15 mouse cellular contexts compared by ENCODE assay signal in the genomic region with DNA sequence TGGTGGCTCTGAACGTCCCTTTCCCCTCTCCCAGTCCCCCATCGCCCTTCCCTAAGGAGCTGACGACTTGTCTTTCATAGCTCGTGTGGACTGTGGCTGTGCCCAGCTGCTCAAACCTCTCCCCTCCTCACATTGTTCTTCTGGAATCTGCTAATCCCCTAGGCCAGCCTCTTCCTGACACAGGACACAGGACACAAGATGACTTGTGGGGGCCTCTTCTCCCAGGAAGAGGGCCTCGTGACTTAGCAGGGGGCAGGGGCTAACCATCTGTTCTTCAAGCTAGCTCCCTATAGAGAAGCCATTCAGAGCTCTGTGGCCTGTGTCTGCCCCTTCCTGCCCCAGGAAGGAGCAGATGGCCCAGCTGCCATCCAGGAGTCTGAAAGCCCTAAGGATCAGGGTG. TPM values are rescaled to one million over a fixed set of nuclear protein-coding genes. Genes with fewer than 3 reads are reported as not detected.
DNase-seq lines count a peak whose midpoint lies in the region; ATAC-seq and TF ChIP-seq lines count a peak whose summit lies in the region.
"Had no signal": no experiment of that assay in that cellular context is flagged by ENCODE, and none has a peak within 500 bp of the region (broad histone marks: within the 10 kb centered on the region; RNA-seq: fewer than 3 reads in every experiment).

No protein-coding gene starts in this region.

- 1% methylated on average over 5 of the region's 5 CpGs for WGBS in forebrain, embryonic 11.5 days
- WGBS in forebrain, embryonic 14.5 days, result 9% methylated on average over 5 of the region's 5 CpGs
- 43% methylated on average over 5 of the region's 5 CpGs for WGBS in kidney, postnatal 0 days
- WGBS in embryonic facial prominence, embryonic 13.5 days, result 24% methylated on average over 5 of the region's 5 CpGs
- WGBS in midbrain, embryonic 16.5 days, result 11% methylated on average over 5 of the region's 5 CpGs

- peaks cover 5% of the 10 kb centered on the region; the same call in 1 of the 2 replicates for H3K27me3 ChIP-seq in forebrain, embryonic 11.5 days (ENCODE audit: control insufficient read depth, insufficient read depth, low read length)
- no peaks in the 10 kb centered on the region for H3K27me3 ChIP-seq in forebrain, embryonic 14.5 days (replicated peaks; ENCODE audit: control insufficient read depth, insufficient read depth, low read length)
- 0 out of 2 replicates have a peak, but pooled peaks cover 4% of the 10 kb centered on the region for H3K27me3 ChIP-seq in kidney, postnatal 0 days (ENCODE audit: insufficient read depth, low read length)
- H3K27me3 ChIP-seq in embryonic facial prominence, embryonic 13.5 days, result peaks cover 39% of the 10 kb centered on the region
- H3K27me3 ChIP-seq in midbrain, embryonic 16.5 days (ENCODE audit: control insufficient read depth, insufficient read depth, low read depth, low read length), result no peaks in the 10 kb centered on the region

- 0 out of 2 replicates have a peak, but pooled peaks have one; percentile 19 for ATAC-seq in forebrain, embryonic 11.5 days (replicated peaks; ENCODE audit: low FRiP score)
- ATAC-seq in forebrain, embryonic 14.5 days, result no peak
- ATAC-seq in kidney, postnatal 0 days (replicated peaks; ENCODE audit: low FRiP score, low read depth), result no peak
- no peak for ATAC-seq in embryonic facial prominence, embryonic 13.5 days (ENCODE audit: insufficient number of reproducible peaks, insufficient read depth, low FRiP score, low TSS enrichment, low read depth)
- ATAC-seq in midbrain, embryonic 16.5 days, result no peak
- ATAC-seq: liver, embryonic 12.5 days had no signal

- peak overlapping the region; percentile 48 for H3K27ac ChIP-seq in forebrain, embryonic 11.5 days (ENCODE audit: low read depth, low read length)
- H3K27ac ChIP-seq in forebrain, embryonic 14.5 days (ENCODE audit: low read depth, low read length), result no peak overlapping the region; the same call in 1 of the 2 replicates
- H3K27ac ChIP-seq in kidney, postnatal 0 days, result no peak overlapping the region
- H3K27ac ChIP-seq in embryonic facial prominence, embryonic 13.5 days, result no peak overlapping the region
- no peak overlapping the region for H3K27ac ChIP-seq in midbrain, embryonic 16.5 days (ENCODE audit: low read length)
- H3K27ac ChIP-seq: heart, embryonic 15.5 days; liver, embryonic 12.5 days had no signal

- DNase-seq in forebrain, embryonic 11.5 days (ENCODE audit: low spot score), result no peak
- DNase-seq in forebrain, embryonic 14.5 days (ENCODE audit: low spot score), result no peak
- DNase-seq in kidney, postnatal 0 days (ENCODE audit: low spot score), result no peak
- DNase-seq in kidney, postnatal 10 days, result no peak
- DNase-seq in cerebellum, adult 18-20 months, result no peak
- no peak for DNase-seq in urinary bladder, postnatal 4 days (ENCODE audit: low spot score in 2 of 2)
- DNase-seq: adrenal gland, postnatal 10 days; gastrocnemius, postnatal 36 days; kidney, adult 18-20 months; lung, postnatal 10 days; spleen, adult 18-20 months had no signal

- peaks cover 32% of the 10 kb centered on the region for H3K4me1 ChIP-seq in forebrain, embryonic 11.5 days (replicated peaks; ENCODE audit: control insufficient read depth, insufficient read depth, low read length)
- peaks cover 33% of the 10 kb centered on the region for H3K4me1 ChIP-seq in forebrain, embryonic 14.5 days (ENCODE audit: control insufficient read depth, insufficient read depth, low read length)
- 0 out of 2 replicates have a peak, but pooled peaks cover 7% of the 10 kb centered on the region for H3K4me1 ChIP-seq in kidney, postnatal 0 days (replicated peaks; ENCODE audit: insufficient read depth, low read length)
- peaks cover 40% of the 10 kb centered on the region for H3K4me1 ChIP-seq in embryonic facial prominence, embryonic 13.5 days
- peaks cover 34% of the 10 kb centered on the region for H3K4me1 ChIP-seq in midbrain, embryonic 16.5 days (ENCODE audit: control insufficient read depth, insufficient read depth, low read length)
- H3K4me1 ChIP-seq: liver, embryonic 12.5 days had no signal

- H3K36me3 ChIP-seq in forebrain, embryonic 11.5 days (ENCODE audit: control insufficient read depth, insufficient read depth, low read length), result no peaks in the 10 kb centered on the region
- no peaks in the 10 kb centered on the region for H3K36me3 ChIP-seq in forebrain, embryonic 14.5 days (ENCODE audit: control insufficient read depth, insufficient read depth, low read length)
- H3K36me3 ChIP-seq in kidney, postnatal 0 days (ENCODE audit: insufficient read depth, low read length), result no peaks in the 10 kb centered on the region
- H3K36me3 ChIP-seq in embryonic facial prominence, embryonic 13.5 days, result no peaks in the 10 kb centered on the region
- no peaks in the 10 kb centered on the region for H3K36me3 ChIP-seq in midbrain, embryonic 16.5 days (ENCODE audit: control insufficient read depth, insufficient read depth, low read length)
- H3K36me3 ChIP-seq: heart, embryonic 15.5 days; liver, embryonic 12.5 days had no signal

- TF ChIP-seq CTCF in kidney, postnatal 0 days (IDR thresholded peaks at IDR 0.05; ENCODE audit: low read depth), result no peak

- no peak overlapping the region for H3K4me3 ChIP-seq in forebrain, embryonic 11.5 days (ENCODE audit: low read depth, low read length)
- H3K4me3 ChIP-seq in forebrain, embryonic 14.5 days (ENCODE audit: low read depth, low read length), result no peak overlapping the region
- H3K4me3 ChIP-seq in kidney, postnatal 0 days (replicated peaks; ENCODE audit: low read depth, low read length), result no peak overlapping the region
- H3K4me3 ChIP-seq in embryonic facial prominence, embryonic 13.5 days, result no peak overlapping the region
- H3K4me3 ChIP-seq in midbrain, embryonic 16.5 days (ENCODE audit: low read depth, low read length), result no peak overlapping the region
- H3K4me3 ChIP-seq: heart, embryonic 15.5 days; liver, embryonic 12.5 days had no signal

- H3K9ac ChIP-seq in forebrain, embryonic 11.5 days (ENCODE audit: low read length), result peak overlapping the region; percentile 14; the same call in 1 of the 2 replicates
- no peak overlapping the region for H3K9ac ChIP-seq in forebrain, embryonic 14.5 days (ENCODE audit: low read length)
- peak overlapping the region; percentile 18; the same call in 1 of the 2 replicates for H3K9ac ChIP-seq in kidney, postnatal 0 days (ENCODE audit: low read depth, low read length)
- H3K9ac ChIP-seq in embryonic facial prominence, embryonic 13.5 days, result 0 out of 2 replicates have a peak overlapping the region, but pooled peaks have one; percentile 36
- 0 out of 2 replicates have a peak overlapping the region, but pooled peaks have one; percentile 12 for H3K9ac ChIP-seq in midbrain, embryonic 16.5 days (ENCODE audit: low read depth, low read length)
- H3K9ac ChIP-seq: heart, embryonic 15.5 days; liver, embryonic 12.5 days had no signal

- no peak overlapping the region for H3K4me2 ChIP-seq in forebrain, embryonic 11.5 days (ENCODE audit: low read depth, low read length, severe bottlenecking)
- H3K4me2 ChIP-seq in forebrain, embryonic 14.5 days (ENCODE audit: low read length), result no peak overlapping the region
- no peak overlapping the region for H3K4me2 ChIP-seq in kidney, postnatal 0 days (ENCODE audit: low read length)
- no peak overlapping the region for H3K4me2 ChIP-seq in embryonic facial prominence, embryonic 13.5 days
- H3K4me2 ChIP-seq in midbrain, embryonic 16.5 days (ENCODE audit: low read length), result no peak overlapping the region
- H3K4me2 ChIP-seq: heart, embryonic 15.5 days; liver, embryonic 12.5 days had no signal

- H3K9me3 ChIP-seq in forebrain, embryonic 11.5 days (ENCODE audit: control insufficient read depth, low read length), result no peaks in the 10 kb centered on the region
- H3K9me3 ChIP-seq in forebrain, embryonic 14.5 days (replicated peaks; ENCODE audit: control insufficient read depth, low read length), result no peaks in the 10 kb centered on the region
- no peaks in the 10 kb centered on the region for H3K9me3 ChIP-seq in kidney, postnatal 0 days (replicated peaks; ENCODE audit: low read length)
- H3K9me3 ChIP-seq in embryonic facial prominence, embryonic 13.5 days, result no peaks in the 10 kb centered on the region
- H3K9me3 ChIP-seq in midbrain, embryonic 16.5 days (replicated peaks; ENCODE audit: control insufficient read depth, low read length, poor library complexity, severe bottlenecking), result no peaks in the 10 kb centered on the region
- H3K9me3 ChIP-seq: heart, embryonic 15.5 days; liver, embryonic 12.5 days had no signal

RNA-seq across cellular contexts. Expression of a gene that starts 13.2 kb away (rescaled TPM):
- polyA plus RNA-seq in forebrain, embryonic 11.5 days (2014; fragmentation: Nextera tagmentation; extraction: Ambion mirVana), result 155 and 170 TPM in 2 replicates
- polyA plus RNA-seq in forebrain, embryonic 14.5 days (2014; fragmentation: Nextera tagmentation; extraction: Ambion mirVana), result 95.8 and 113 TPM in 2 replicates
- polyA plus RNA-seq in kidney, postnatal 0 days (2015; fragmentation: Nextera tagmentation; extraction: Ambion mirVana), result 24.9 and 28.3 TPM in 2 replicates
- 26.7 and 27.0 TPM in 2 replicates for polyA plus RNA-seq in embryonic facial prominence, embryonic 13.5 days (2015; fragmentation: Nextera tagmentation; extraction: Ambion mirVana)
- polyA plus RNA-seq in midbrain, embryonic 16.5 days (2015; fragmentation: Nextera tagmentation; extraction: Ambion mirVana), result 125 and 139 TPM in 2 replicates
